Mouse (Mus musculus) left cerebral cortex, adult 2 months (tissue): Measurements from ENCODE around the gene Trim66. TPM values are rescaled to one million over a fixed set of nuclear protein-coding genes. Genes with fewer than 3 reads are reported as not detected.
A peak's percentile ranks its signal among the peaks of the same experiment; 100 is the strongest.

ENCODE experiments used
- DNase-seq, 2 experiments: peaks; one replicate each; pipeline ENCODE4 v3.0.0; 2021 to 2022; ENCODE audit warnings: low spot score in 2 of 2, mixed read lengths in 1 of 2; ENCODE audit errors: extremely low spot score in 1 of 2
- H3K27ac ChIP-seq: fragments of 200-600 bp; 2 replicates; pipeline ENCODE4 v1.8.1; 2022
- H3K4me3 ChIP-seq: fragments of 200-600 bp; 2 replicates; pipeline ENCODE4 v1.8.1; 2022
- CTCF ChIP-seq: fragments of 200-600 bp; IDR thresholded peaks from 2 replicates; pipeline ENCODE4 v1.8.1; 2022; ENCODE audit warnings: antibody characterized with exemption, mild to moderate bottlenecking, moderate library complexity
- intact Hi-C: fragments of 180-260 bp; cut with DNase I; formaldehyde crosslinking; loops from one replicate; pipeline ENCODE4 v1.15.1; 2025
- total RNA-seq, 2 experiments: library from RNA; stranded (reverse); gene quantifications; 2 replicates each; pipeline ENCODE4 v1.2.3; 2021

Trim66 gene
- total RNA-seq, 2 experiments from 2014 or later: 20.9 to 21.3 TPM

DNA sequence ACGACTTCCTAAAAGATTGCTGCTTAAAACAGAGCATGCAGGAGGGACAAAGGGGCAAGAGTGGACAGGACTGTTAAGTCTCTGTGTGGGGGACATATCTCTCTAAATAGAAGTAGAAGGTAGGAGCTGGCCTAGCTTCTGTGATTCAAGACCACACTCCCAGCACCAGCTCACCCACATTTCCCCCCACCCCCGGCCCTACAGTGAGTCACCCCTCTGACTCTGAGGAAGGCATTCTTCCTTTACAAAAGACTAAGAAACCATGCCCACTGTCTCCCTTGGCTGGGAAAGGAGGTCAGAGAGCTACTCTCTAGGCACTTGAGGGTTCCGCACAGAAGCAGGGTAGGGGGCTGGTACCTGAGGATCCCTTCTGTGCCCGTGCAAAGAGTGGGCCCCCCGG, 23.7 kb downstream of the Trim66 start:
- intact Hi-C loops: no loop called here
- H3K27ac ChIP-seq: no peak overlapping the region; the same call in 1 of the 2 replicates
- H3K4me3 ChIP-seq: no peak overlapping the region
- no peak for TF ChIP-seq CTCF
- no peak for DNase-seq

- TF ChIP-seq CTCF: peak; percentile 38
- intact Hi-C loops: no loop called here
- peak overlapping the region; percentile 19; the same call in 1 of the 2 replicates for H3K4me3 ChIP-seq
- no peak for DNase-seq
- H3K27ac ChIP-seq: no peak overlapping the region
Measured at GRCm38 (mm10) chr7:109480765-109481197, 27.2 kb downstream of the Trim66 start.

DNA sequence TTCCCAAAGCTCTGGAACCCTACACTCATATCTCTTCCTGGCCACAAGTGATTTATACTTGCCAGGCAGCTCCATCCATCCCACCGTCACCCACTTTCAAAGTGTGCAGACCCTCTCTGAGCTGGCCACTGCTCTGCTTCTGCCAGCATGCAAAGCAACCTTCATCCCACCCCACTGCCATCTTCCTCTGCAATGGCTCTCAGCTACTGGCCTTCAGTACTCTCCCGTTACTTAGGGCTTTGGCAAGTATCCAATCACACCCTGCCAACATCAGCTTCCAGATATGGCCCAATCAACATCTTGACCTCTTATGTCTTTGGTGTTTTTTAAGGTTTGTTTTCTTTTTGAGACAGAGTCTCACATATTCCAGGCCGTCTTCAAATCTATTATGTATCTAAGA, 30.0 kb downstream of the Trim66 start:
- intact Hi-C loops: no loop called here

DNA sequence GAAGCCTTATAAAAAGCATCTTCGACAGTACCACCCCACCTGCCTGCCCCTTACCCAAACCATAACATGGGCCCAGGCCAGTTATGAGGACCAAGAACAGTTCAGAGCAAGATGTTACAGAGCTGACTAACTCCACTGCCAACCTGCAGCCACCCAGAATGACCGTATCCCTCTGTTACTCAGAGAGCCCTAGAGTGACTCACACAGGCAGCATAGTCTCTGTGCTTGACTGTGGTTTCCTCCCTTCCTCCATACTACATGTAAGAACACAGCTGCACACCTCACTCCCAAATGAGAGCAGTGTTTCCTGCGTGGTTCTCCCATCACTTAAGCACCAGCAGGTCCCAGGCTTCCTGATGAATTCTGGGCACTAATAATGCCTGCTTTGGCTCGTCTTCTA, 37.2 kb downstream of the Trim66 start:
- H3K27ac ChIP-seq: no peak overlapping the region
- no peak for DNase-seq
- no peak for TF ChIP-seq CTCF
- intact Hi-C loops: no loop called here
- no peak overlapping the region for H3K4me3 ChIP-seq

More for the DNA sequence above, 30.0 kb downstream of the Trim66 start:
- no peak for TF ChIP-seq CTCF
- Histone ChIP-seq H3K4me3 (no peak overlapping the region), H3K27ac (no peak overlapping the region)
- no peak for DNase-seq

- DNase-seq: no peak
- TF ChIP-seq CTCF: no peak
- peak overlapping the region; percentile 22 for H3K4me3 ChIP-seq
- intact Hi-C loops: loop anchor here (2.0 kb wide), 1 partner anchor 51 kb away; the partner anchor contains the start of gene Rpl27a
- H3K27ac ChIP-seq: peak overlapping the region; percentile 65
Measured at GRCm38 (mm10) chr7:109468262-109468701, 39.7 kb downstream of the Trim66 start.

DNA sequence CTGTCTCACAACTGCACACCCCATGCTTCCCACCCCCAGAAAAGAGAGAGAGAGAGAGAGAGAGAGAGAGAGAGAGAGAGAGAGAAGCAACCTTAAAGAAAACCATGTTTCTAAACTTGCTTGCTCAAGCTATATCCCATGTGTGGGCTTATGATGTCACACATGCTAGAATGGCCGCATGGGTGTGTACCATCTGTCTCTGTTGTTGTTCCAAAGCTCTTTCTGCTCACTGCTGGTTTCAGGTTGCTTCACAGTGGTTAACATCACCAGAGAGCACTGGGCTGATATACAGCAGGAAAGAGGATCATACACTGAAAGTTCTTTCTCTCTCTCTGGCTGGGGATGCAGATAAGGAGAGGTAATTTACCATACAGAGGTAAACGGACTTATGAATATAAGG, 40.3 kb downstream of the Trim66 start:
- peak in 1 of 2 experiments; percentile 31 for DNase-seq
- Histone ChIP-seq H3K4me3 (no peak overlapping the region), H3K27ac (peak overlapping the region; percentile 65)
- no peak for TF ChIP-seq CTCF
- intact Hi-C loops: no loop called here

DNA sequence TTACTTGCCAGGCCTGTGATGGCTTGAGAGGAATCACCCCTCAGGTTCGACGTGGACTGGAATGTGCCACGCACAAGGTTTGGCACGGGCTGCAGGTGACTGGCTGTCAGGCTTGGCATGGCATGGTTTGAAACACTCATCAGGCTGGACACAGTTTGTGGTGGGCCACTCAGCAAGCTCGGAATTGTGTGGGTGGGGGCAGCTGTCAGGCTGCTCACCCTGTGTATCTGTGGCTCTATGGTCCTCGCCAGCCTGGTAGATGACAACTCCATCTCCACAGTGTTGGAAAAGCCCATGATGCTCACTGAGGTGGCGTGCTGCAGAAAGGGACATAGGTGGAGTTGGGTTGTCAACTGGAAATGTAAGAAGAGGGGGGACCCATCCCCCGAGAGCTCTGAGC, 47.2 kb downstream of the Trim66 start:
- Histone ChIP-seq H3K27ac (no peak overlapping the region), H3K4me3 (no peak overlapping the region)
- TF ChIP-seq CTCF: no peak
- intact Hi-C loops: no loop called here
- DNase-seq: no peak

- Histone ChIP-seq H3K27ac (no peak overlapping the region), H3K4me3 (no peak overlapping the region)
- no peak for TF ChIP-seq CTCF
- intact Hi-C loops: no loop called here
- no peak for DNase-seq
Measured at GRCm38 (mm10) chr7:109456563-109456962, 51.4 kb downstream of the Trim66 start.

DNA sequence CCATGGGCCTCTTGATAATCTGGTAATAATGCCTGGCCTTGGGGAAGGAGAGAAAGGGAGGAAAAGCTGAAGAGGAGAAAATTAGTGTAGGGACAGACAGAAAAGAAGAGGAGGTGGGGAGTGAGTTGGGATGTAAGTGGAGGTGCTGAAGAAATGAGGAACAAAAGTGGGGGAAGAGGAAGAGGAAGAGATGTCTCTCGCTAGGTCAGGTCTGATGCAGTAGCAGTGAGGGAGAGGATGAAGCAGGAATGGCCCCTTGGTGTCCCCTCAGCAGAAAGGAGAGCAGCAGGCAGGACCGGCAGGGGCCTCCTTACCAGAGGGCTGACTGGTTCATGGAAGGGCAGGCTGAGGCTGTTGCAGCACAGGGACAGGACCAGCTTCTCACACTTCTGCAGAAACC, 52.2 kb downstream of the Trim66 start:
- no peak overlapping the region for H3K4me3 ChIP-seq
- no peak for DNase-seq
- intact Hi-C loops: no loop called here
- TF ChIP-seq CTCF: no peak
- H3K27ac ChIP-seq: no peak overlapping the region

GRCm38 (mm10) chr7:109454856-109455255, 53.1 kb downstream of the Trim66 start:
- intact Hi-C loops: no loop called here
- no peak for DNase-seq
- H3K27ac ChIP-seq: no peak overlapping the region
- no peak for TF ChIP-seq CTCF
- no peak overlapping the region for H3K4me3 ChIP-seq

- Histone ChIP-seq H3K4me3 (no peak overlapping the region), H3K27ac (no peak overlapping the region)
- intact Hi-C loops: no loop called here
- no peak for DNase-seq
- no peak for TF ChIP-seq CTCF
Measured at GRCm38 (mm10) chr7:109448060-109448459, 59.9 kb downstream of the Trim66 start.

GRCm38 (mm10) chr7:109445012-109445411, 62.9 kb downstream of the Trim66 start:
- H3K27ac ChIP-seq: no peak overlapping the region
- no peak overlapping the region for H3K4me3 ChIP-seq
- intact Hi-C loops: no loop called here
- peak; percentile 85 for TF ChIP-seq CTCF
- peak; percentile 43 to 59 for DNase-seq

- DNase-seq: no peak
- Histone ChIP-seq H3K27ac (no peak overlapping the region), H3K4me3 (no peak overlapping the region)
- no peak for TF ChIP-seq CTCF
- intact Hi-C loops: no loop called here
Measured at GRCm38 (mm10) chr7:109442739-109443138, 65.2 kb downstream of the Trim66 start.
